Mouse (Mus musculus) embryonic fibroblast, embryonic 13.5 days (primary cell): ENCODE measurements around the gene Serpinb7. TPM values are rescaled to one million over a fixed set of nuclear protein-coding genes. Genes with fewer than 3 reads are reported as not detected.

Experiments used
- H3K27ac ChIP-seq: 2 replicates; pipeline ENCODE4 v1.5.1; 2012; ENCODE audit warnings: low read length, control low read depth, inconsistent platforms; ENCODE audit not compliant: insufficient read depth
- H3K4me1 ChIP-seq: 2 replicates; pipeline ENCODE4 v1.6.1; 2011; ENCODE audit warnings: low read length; ENCODE audit not compliant: control insufficient read depth, insufficient read depth
- H3K4me3 ChIP-seq: 2 replicates; pipeline ENCODE4 v1.5.1; 2011; ENCODE audit warnings: mild to moderate bottlenecking, control low read depth, low read length; ENCODE audit not compliant: insufficient read depth
- CTCF ChIP-seq: IDR thresholded peaks from 2 replicates; pipeline ENCODE4 v1.5.1; 2011; ENCODE audit warnings: mild to moderate bottlenecking, control low read depth, low read length, moderate library complexity, borderline replicate concordance; ENCODE audit not compliant: insufficient read depth
- POLR2A ChIP-seq: IDR thresholded peaks from 2 replicates; pipeline ENCODE4 v1.6.1; 2011; ENCODE audit warnings: low read depth, mild to moderate bottlenecking, control low read depth, low read length, moderate library complexity
- polyA plus RNA-seq: library from polyadenylated mRNA; stranded (reverse); fragments of >200 nt; gene quantifications from 2 replicates; pipeline ENCODE4 v1.2.4, GENCODE M21; 2011; ENCODE audit warnings: low read depth; ENCODE audit not compliant: missing spikeins, insufficient read length

Serpinb7 gene
- polyA plus RNA-seq = not detected in 2 replicates

DNA sequence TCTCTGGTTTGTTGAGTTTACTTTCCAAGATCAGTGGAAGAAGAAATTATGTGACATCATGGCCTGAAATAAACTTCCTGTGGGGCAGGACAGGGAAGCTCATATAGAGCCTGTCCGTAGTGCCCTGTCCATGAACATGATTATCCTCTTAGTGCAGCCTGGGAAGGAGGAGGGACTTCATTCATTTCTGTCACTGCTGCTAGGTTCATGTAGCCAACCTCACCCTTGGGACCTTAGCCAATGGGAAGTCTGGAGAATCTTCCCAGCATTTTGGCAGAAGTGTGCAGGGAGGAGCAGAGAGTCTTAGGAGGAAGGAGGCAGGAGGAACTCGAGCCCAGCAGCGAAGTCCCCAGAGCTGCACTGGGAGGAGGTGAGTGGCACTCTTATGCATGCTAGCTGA, at the start of gene Serpinb7:
Serpinb7 (plus strand) TSS at position 301 of the 400 bp plus-strand sequence.
- H3K4me1 ChIP-seq = no peaks in the 10 kb centered on the region
- no peak within 1 kb of the TSS for H3K4me3 ChIP-seq
- H3K27ac ChIP-seq = no peak within 1 kb of the TSS
- TF ChIP-seq POLR2A (no peak), CTCF (no peak)

DNA sequence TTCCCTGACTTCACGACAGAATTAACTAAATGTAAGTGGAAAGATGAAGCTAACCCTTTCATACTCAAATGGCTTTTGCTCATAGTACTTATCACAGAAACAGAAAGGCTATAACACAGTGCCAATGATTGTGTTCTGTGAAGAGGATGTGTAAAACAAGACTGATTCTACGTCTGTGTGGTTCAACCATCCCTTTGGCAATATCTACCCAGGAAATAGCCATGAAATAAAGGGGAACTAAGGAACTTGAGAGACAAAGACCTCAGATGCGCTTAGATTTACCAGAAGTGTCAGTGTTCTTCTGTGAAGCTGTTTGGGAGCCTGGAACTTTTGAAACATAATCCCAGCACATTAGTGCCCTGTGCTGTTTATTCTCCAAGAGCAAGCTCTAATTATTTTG, 49.1 kb upstream of the Serpinb7 start:
- no peak overlapping the region for H3K27ac ChIP-seq
- TF ChIP-seq POLR2A = no peak
- TF ChIP-seq CTCF = no peak
- H3K4me1 ChIP-seq = no peaks in the 10 kb centered on the region
- no peak overlapping the region for H3K4me3 ChIP-seq

DNA sequence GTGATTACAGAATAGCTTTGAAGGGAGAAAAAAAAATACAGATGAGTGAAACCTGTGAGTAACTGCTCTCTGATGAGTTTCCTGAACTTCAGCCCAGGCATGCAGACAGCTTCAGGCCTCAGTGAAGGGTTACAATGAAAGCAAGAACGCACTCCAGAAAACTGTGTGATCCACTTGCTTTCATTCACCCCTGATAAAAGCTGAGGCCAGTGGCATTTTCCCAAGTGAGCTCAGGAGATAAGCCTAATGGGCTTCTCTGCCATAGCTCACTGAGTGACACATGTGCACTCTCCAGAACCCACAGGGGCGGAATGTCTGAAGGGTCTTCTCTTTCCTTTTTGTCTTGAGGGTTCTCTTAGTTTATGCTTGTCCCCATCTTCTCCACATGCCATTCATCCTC, 48.3 kb upstream of the Serpinb7 start:
- Histone ChIP-seq H3K4me1 (no peaks in the 10 kb centered on the region), H3K4me3 (no peak overlapping the region), H3K27ac (no peak overlapping the region)
- TF ChIP-seq CTCF (no peak), POLR2A (no peak)

DNA sequence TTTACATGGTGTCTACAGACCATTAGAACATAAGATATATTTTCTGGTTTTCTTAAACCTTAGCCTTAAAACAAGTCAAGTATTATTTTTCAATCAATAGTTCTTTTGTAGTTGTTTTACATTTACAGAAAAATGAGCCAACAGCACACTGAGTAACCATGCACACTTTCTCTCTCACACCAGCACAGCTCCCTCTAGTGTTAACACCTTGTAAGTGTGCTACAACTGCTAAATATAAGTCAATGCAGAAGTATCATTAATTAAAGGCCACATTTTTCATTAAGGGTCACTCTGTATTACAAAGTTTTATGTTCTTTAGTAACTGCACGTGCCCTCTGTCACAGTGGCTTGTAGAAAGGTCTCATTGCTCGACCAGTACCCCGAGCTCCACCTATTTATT, 46.4 kb upstream of the Serpinb7 start:
- TF ChIP-seq POLR2A (no peak), CTCF (no peak)
- H3K4me1 ChIP-seq = no peaks in the 10 kb centered on the region
- no peak overlapping the region for H3K27ac ChIP-seq
- H3K4me3 ChIP-seq = no peak overlapping the region

DNA sequence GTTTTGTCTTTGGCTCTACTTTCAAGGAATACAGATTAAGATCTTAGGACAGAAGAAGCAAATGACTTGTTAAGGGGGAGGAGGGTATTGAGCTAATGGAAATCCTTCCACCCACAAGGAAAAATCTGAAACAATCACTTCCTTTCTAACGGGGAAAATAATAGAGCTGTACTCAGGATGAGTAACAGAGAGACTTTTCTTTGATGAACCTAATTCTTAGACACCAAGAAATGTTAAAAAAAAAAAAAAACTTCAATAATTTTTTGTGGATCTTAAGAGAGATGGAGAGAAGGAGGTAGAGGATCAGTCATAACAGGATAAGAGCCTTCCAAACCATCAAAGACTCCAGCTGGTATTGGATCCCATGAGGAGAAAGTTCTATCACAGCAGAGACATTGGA, 38.6 kb upstream of the Serpinb7 start, which contains the start of gene Serpinb11:
Serpinb11 (plus strand) TSS at position 301 of the 400 bp plus-strand sequence.
- no peaks in the 10 kb centered on the region for H3K4me1 ChIP-seq
- no peak within 1 kb of the TSS for H3K27ac ChIP-seq
- TF ChIP-seq CTCF (no peak), POLR2A (no peak)
- H3K4me3 ChIP-seq = no peak within 1 kb of the TSS

DNA sequence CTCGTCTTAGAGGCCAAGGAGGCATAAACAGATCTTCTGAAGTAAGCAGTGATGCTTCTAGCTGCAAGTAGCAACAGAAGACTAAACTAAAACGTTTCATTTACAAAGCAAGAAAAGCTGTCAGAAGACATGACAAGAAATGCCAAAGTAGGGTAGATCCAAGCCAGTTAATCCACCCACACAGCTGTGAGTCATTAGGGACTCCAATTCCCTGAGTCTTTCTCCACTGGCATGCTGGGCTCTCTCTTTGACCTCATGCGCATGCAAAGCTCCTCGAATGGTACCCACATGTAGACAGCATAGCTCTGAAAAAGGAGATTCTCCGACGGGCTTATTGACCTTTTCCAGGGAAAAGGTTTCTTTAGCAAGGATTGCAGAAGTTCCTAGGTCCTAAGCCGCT, 33.5 kb upstream of the Serpinb7 start:
- TF ChIP-seq POLR2A (no peak), CTCF (no peak)
- no peaks in the 10 kb centered on the region for H3K4me1 ChIP-seq
- H3K4me3 ChIP-seq = no peak overlapping the region
- no peak overlapping the region for H3K27ac ChIP-seq

DNA sequence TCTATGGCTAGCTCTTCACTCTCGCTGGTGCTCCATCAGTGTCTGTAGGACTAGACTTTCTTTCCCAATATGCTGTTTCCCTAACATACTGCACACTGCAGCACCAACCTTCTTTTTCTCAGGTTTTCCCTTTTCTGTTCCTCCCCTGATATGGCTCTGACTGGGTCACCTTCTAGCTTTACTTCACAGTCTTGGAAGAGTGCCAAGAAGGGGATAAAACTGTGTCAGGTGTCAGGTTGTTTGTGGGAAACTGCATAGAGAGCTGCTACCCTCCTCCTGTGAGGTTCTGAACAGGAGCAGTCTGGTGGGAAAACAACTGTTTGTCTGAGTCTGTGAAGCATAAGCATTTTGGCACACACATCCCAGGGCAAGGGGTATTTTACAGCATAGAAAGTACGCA, 30.5 kb upstream of the Serpinb7 start:
- Histone ChIP-seq H3K4me1 (no peaks in the 10 kb centered on the region), H3K27ac (no peak overlapping the region), H3K4me3 (no peak overlapping the region)
- no peak for TF ChIP-seq CTCF
- TF ChIP-seq POLR2A = no peak

DNA sequence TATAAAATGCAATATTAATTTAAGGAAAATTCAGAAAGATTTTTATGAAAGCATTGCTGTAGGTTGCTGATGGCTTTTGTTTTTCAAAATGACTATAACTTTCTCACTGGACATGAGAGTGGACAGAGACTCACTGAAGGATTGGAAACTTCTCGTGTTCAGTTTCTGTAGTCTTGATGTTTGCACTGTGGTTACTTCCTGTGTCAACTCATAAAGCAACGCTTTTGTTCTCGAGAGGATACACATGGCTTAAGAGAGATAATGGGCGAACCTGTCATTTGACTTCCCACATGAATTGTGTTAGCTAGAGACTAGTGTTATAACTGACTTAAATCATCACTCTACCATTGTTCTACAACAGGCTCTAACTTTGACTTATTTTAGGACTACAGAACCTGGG, 22.5 kb upstream of the Serpinb7 start:
- H3K4me3 ChIP-seq = no peak overlapping the region
- no peak overlapping the region for H3K27ac ChIP-seq
- TF ChIP-seq CTCF = no peak
- no peak for TF ChIP-seq POLR2A
- H3K4me1 ChIP-seq = no peaks in the 10 kb centered on the region

DNA sequence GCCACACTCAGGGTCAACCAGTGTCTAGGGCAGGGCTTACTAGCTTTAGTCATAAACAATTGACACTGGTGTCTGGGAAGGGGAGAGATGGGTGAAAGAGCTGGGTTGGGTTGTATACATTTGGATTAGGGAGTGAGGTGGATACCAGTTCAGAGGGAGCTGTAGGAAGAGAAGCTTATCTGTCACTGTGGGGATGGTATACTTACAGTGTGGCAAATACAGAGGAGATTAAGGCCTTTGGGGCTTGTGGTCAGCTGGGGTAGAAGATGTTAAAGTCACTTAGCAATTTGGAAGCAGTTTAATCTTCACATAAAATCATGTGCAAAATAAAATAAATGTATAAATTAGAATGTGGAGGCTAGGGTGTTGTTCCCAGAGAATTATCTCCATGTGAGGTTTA, 21.1 kb upstream of the Serpinb7 start:
- Histone ChIP-seq H3K4me1 (no peaks in the 10 kb centered on the region), H3K4me3 (no peak overlapping the region), H3K27ac (no peak overlapping the region)
- no peak for TF ChIP-seq POLR2A
- no peak for TF ChIP-seq CTCF

DNA sequence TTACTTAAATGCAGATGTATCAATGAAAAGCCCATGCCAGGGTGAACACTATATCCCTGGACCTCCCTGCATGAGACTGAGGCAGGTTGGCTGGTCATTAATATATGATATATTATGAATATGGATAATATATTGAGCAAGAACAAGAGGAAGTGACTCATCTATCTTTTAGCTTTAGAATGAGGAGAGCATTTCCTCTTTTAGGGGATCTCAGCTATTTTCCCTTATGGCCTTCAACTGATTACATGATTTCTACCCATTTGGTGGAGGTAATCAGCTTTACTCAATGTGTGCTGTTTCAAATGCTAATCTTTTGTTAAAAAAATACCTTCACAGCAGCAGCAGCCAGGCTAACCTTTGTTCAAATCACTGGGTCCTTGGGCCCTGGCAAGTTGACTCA, 18.0 kb upstream of the Serpinb7 start:
- H3K27ac ChIP-seq = no peak overlapping the region
- TF ChIP-seq POLR2A (no peak), CTCF (no peak)

DNA sequence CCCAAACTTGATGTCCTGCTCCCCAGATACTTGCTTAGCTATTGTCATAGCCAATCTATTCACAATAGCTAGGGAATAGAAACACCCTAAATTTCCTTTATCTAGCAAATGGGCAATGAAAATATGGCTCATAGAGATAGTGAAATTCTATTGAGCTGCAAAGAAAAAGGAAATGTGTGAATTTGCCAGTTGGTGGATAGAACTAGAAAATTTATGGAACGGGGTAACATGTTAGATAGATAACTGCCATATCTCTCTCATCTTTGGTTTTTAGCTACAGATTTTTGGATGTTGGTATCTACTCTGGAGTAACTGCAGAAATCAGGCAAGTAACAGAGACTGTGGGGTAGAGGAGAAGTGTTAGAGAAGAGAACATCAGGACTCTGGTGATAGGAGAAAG, 17.1 kb upstream of the Serpinb7 start:
- H3K4me3 ChIP-seq = no peak overlapping the region
- no peak for TF ChIP-seq POLR2A
- TF ChIP-seq CTCF = no peak
- no peaks in the 10 kb centered on the region for H3K4me1 ChIP-seq
- H3K27ac ChIP-seq = no peak overlapping the region

More for the DNA sequence above, 18.0 kb upstream of the Serpinb7 start:
- Histone ChIP-seq H3K4me1 (no peaks in the 10 kb centered on the region), H3K4me3 (no peak overlapping the region)
